Mouse (Mus musculus) spleen, adult 2 months (tissue): ENCODE results near the gene Asic1.

Source experiments
- CTCF ChIP-seq: fragments of 200-500 bp; IDR thresholded peaks from 2 replicates; pipeline ENCODE4 v1.5.1; 2011; ENCODE audit warnings: mild to moderate bottlenecking, inconsistent platforms; ENCODE audit not compliant: insufficient read depth, insufficient read length, insufficient replicate concordance; ENCODE audit errors: extremely low read depth
- POLR2A ChIP-seq: fragments of 200-500 bp; IDR thresholded peaks from 2 replicates; pipeline ENCODE4 v1.6.1; 2011; ENCODE audit warnings: low read depth, low read length, inconsistent platforms

DNA sequence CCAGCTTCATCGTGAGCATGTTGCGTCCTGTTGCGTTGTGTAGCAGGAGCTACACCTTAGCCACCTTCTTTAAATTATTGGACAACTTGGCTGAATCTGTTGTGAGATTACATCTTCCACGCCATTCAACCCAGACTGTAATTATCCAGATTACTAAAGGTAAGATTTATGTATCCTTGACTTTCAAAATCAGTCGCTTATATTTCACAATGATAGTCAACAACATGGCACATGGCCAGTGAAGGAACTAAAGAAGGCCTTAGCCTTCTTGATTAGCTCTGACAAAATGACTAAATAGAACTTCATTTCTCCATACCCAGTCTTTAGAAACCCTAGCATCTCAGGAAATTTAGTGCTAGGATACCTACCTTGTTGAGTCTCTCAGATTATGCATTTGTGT is 63.0 kb downstream of the Asic1 start:
- TF ChIP-seq CTCF (no peak), POLR2A (no peak)
